Mouse (Mus musculus): ENCODE data around the gene Pkmyt1. TPM values are rescaled to one million over a fixed set of nuclear protein-coding genes. Genes with fewer than 3 reads are reported as not detected.

Gene Pkmyt1
- 10 to 100 TPM; 10.5 to 13.7 TPM for polyA plus RNA-seq (2017; shearing (Covaris generic))

DNA sequence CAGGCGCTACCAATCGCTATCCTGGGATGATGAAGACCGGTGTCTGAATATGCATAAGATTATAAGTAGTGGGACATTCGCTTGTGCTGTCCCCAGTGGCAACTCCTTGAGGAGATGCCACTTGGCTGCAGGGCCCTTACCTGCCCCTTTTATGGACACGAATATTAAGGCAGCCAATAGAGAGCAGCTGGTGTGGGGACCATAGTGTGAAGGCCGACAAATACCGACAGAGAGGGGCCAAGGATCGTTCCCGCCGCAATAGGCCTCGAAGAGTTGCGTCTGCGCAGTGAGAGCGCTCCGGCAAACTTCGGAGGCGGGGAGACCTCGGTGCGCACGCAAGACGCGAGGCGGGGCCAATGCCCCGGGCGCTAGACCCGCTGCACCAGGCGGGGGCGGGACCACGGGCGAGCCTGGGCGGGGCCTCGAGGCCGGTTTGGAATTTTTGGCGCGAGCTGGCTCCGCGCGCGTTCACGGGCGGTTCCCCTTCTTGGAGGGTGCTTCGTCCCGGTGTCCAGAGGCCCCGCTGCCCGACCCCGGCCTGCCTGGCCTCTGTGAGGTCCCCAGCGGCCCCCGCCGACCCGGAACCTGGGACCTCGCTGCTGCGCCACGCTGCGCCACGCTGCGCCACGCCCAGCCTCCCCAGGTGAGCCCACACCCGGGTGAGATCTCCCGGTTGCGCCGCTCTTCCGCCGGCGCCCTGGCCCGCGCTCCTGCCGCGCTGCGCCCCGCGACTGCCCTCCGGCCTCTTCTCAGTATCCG lies at the start of gene Pkmyt1:
Pkmyt1 (plus strand) TSS at position 338 of the 759 bp plus-strand sequence.
- ATAC-seq, result peak; percentile 97

DNA sequence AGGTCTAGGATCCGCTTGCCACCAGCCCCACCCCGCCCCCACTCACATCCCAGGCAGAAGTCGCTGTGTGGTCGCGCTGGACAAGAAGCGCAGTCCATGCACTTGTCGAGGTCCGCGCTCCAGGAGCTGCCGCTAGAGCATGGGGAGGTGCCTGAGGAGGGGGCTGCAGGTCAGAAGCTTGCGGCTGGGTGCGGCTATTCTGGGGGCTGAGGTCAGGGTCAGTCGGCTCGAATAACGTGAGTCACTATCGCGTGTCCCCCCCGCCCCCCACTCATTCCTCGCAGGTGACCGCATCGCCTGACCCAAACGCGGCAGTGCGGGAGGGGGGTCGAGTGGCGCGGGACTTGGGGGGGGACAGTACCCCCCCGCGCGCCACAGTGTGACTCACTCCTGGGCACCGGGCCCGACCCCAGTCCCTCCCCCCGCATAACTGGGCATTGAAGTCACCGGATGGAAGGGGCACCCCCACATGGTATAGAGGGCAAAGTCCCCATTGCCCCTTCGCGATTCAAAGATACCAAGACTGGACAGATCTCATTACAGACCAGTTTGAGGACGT lies 49.6 kb upstream of the Pkmyt1 start:
- ATAC-seq, result no peak

- peak; percentile 60 for ATAC-seq
Observed at GRCm38 (mm10) chr17:23677236-23677679, 48.9 kb upstream of the Pkmyt1 start, which contains the start of gene Tnfrsf12a. TSS of gene Tnfrsf12a (minus strand) at chr17:23677468.

GRCm38 (mm10) chr17:23679127-23679835 lies 46.9 kb upstream of the Pkmyt1 start, which contains the start of gene Cldn6:
TSS of gene Cldn6 (plus strand) at chr17:23679249.
- no peak for ATAC-seq

GRCm38 (mm10) chr17:23680336-23680735 lies 45.8 kb upstream of the Pkmyt1 start:
- no peak for ATAC-seq

GRCm38 (mm10) chr17:23681086-23681485 lies 45.0 kb upstream of the Pkmyt1 start:
- ATAC-seq, result no peak

DNA sequence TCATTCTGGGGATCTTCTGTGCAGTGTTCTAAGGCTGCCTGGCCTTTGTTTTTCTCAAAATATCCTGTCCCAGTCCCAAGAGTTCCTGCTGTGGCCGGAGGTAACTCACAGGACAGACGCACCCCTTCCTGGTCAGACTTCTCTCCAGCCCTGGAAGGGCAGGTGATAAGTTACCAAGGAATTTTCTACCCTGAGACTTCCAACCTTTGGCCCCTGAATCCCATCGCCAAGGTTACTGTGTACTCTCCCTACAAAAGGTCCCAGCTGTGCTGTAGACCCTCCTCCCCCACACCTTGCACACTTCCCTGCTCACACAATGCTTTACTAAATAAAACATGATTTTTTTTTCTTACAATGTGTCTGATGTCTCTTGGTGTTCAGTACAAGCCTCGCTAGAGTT lies 44.0 kb upstream of the Pkmyt1 start:
- no peak for ATAC-seq

GRCm38 (mm10) chr17:23682530-23682929 lies 43.6 kb upstream of the Pkmyt1 start:
- no peak for ATAC-seq

GRCm38 (mm10) chr17:23683226-23683625 lies 42.9 kb upstream of the Pkmyt1 start:
- no peak for ATAC-seq

- no peak for ATAC-seq
Observed at GRCm38 (mm10) chr17:23683856-23684672, 42.1 kb upstream of the Pkmyt1 start, which contains the start of gene Cldn9. TSS of gene Cldn9 (minus strand) at chr17:23684026.

- no peak for ATAC-seq
Observed at GRCm38 (mm10) chr17:23694491-23694890, 31.6 kb upstream of the Pkmyt1 start.

DNA sequence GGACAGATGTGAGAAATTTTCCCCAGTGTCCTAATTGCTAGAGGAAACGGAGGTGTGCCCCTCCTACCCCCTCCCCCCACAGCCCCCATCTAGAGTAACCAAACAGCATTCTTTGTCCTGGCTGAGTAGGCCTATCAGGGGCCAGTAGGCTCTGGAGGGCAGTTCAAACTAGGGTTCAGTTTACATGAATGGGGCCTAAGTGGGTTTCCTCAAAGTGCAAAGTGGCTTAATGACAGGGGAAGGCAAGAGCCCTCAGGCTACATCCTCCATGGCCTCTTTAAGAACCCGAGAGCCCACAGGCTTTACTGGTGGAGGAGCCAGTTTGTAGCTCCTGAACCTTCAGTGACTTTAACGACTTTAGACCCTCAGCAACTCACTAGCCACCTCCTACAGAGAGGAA lies 30.3 kb upstream of the Pkmyt1 start:
- ATAC-seq, result no peak

GRCm38 (mm10) chr17:23699131-23700077 lies 26.7 kb upstream of the Pkmyt1 start:
- peak; percentile 39 for ATAC-seq

GRCm38 (mm10) chr17:23700079-23700478 lies 26.1 kb upstream of the Pkmyt1 start:
- ATAC-seq, result peak; percentile 98

DNA sequence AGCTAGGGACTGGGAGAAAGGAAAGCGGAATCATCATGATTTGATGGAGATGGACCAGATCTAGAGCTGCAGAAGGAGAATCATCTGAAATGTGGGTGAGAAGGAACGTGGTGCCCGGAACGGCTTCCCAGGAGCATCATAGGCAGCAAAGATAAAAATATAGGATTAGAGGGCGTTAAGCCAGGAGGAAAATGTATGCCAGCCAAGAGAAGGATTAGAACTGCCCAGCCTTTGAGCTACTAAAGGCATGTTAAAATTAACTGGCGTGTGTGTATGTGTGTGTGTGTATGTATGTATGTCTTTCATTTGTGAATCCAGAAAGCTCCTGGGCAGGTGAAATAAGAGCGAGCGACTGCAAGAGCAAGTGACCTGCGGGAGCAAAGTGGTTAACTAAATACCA lies 22.8 kb upstream of the Pkmyt1 start:
- no peak for ATAC-seq

- ATAC-seq, result no peak
Observed at GRCm38 (mm10) chr17:23704741-23705140, 21.4 kb upstream of the Pkmyt1 start.

DNA sequence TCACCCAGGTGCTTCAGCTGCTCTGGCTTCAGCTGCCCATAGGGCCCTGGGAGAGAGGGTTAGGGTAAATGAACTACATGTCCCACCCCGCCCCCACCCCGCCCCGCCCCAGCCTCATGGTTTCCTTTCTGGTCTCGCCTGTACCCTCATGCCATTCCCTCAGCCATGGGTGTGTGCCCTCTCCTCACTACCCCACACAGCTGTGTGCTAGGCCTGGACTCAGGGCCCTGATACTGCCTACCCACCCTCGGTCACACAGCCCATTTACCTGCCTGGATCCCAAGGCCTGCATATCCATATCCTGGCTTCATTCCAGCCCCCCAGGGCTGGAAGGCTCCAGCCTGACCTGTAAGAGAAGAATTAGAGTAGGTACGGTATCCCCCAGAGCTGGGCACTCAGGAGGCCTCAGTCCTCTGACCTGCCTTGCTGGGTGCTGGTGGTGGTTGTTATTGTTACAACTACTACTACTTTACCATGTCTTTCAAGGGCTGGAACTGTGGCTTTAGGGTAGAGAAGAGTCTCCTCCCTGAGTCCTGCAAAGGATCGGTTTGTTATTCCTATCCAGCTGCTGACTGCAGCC lies 20.5 kb upstream of the Pkmyt1 start:
- no peak for ATAC-seq

DNA sequence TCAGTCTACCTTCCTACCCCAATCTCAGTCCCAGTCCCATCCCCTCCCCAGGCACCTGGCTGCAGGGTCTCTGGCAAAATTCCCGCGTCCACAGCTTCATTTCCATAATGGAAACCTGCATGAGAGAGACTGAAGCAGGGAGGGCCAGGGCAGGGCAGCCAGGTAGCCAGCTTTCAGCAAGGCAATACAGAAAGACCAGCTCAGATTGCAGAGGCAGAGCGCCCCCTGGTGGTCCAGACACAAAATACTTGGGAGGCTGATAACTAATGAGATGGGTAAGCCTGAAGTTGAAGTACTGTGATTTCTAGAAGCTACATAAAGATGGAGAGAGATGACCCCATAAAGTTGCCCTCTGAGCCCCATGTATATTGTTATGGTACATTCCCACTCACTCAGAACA lies 19.9 kb upstream of the Pkmyt1 start:
- ATAC-seq, result peak; percentile 62

DNA sequence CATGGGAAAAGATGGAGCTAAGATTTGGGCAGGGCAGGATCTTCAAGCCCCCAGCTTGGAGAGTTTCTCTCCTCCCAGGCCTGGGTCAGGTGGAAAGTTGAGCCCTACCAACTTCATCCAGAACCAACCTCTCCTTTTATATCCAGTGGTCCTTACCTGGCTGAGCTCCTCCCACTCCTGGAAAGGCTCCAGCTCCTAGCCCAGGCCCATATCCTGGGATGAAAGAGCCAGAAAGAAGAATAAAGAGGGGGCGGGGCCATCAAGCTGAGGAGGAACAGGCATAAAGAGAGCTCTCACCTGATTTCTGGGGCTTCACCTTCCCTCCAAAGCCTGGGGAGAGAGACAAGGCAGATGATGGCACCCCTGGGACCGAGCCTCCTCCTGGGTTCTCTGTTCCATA lies 9.1 kb upstream of the Pkmyt1 start:
- no peak for ATAC-seq

- ATAC-seq, result no peak
Observed at GRCm38 (mm10) chr17:23719455-23719854, 6.7 kb upstream of the Pkmyt1 start.

- no peak for ATAC-seq
Observed at GRCm38 (mm10) chr17:23721886-23722285, 4.2 kb upstream of the Pkmyt1 start.
